Mouse (Mus musculus): ENCODE results near the gene Nol4l. TPM values are rescaled to one million over a fixed set of nuclear protein-coding genes. Genes with fewer than 3 reads are reported as not detected.

Nol4l gene
- polyA plus RNA-seq, 1 experiment from 2014 or later: 12.9 TPM

- Histone ChIP-seq H3K4me1 (ENCODE audit: control insufficient read depth, insufficient read depth, low read length) (peaks cover 33% of the 10 kb centered on the region), H3K9ac (ENCODE audit: low read depth, low read length) (peak overlapping the region; percentile 85), H3K27me3 (replicated peaks; ENCODE audit: control insufficient read depth, insufficient read depth, low read length) (no peaks in the 10 kb centered on the region), H3K27ac (replicated peaks; ENCODE audit: low read depth, low read length) (peak overlapping the region; percentile 95), H3K36me3 (ENCODE audit: control insufficient read depth, insufficient read depth, low read length) (no peaks in the 10 kb centered on the region), H3K9me3 (ENCODE audit: control insufficient read depth, low read length) (no peaks in the 10 kb centered on the region), H3K4me3 (ENCODE audit: low read depth, low read length) (peak overlapping the region; percentile 93), H3K4me2 (ENCODE audit: low read depth, low read length) (peak overlapping the region; percentile 98)
- peak; percentile 65 for DNase-seq (ENCODE audit: low spot score)
- WGBS: under 1% methylated on average over 53 of the region's 59 CpGs
- ATAC-seq (ENCODE audit: low read depth): peak; percentile 47
Observed at GRCm38 (mm10) chr2:153445137-153446016, 84.4 kb downstream of the Nol4l start.

- 3% methylated on average over 30 of the region's 64 CpGs for WGBS
- Histone ChIP-seq H3K9ac (ENCODE audit: low read depth, low read length) (peak overlapping the region; percentile 85), H3K36me3 (ENCODE audit: control insufficient read depth, insufficient read depth, low read length) (no peaks in the 10 kb centered on the region), H3K9me3 (ENCODE audit: control insufficient read depth, low read length) (no peaks in the 10 kb centered on the region), H3K4me3 (ENCODE audit: low read depth, low read length) (peak overlapping the region; percentile 93), H3K27me3 (replicated peaks; ENCODE audit: control insufficient read depth, insufficient read depth, low read length) (no peaks in the 10 kb centered on the region), H3K4me1 (ENCODE audit: control insufficient read depth, insufficient read depth, low read length) (peaks cover 36% of the 10 kb centered on the region), H3K27ac (replicated peaks; ENCODE audit: low read depth, low read length) (peak overlapping the region; percentile 95), H3K4me2 (ENCODE audit: low read depth, low read length) (peak overlapping the region; percentile 98)
- DNase-seq (ENCODE audit: low spot score) (peak; percentile 91), ATAC-seq (ENCODE audit: low read depth) (peak; percentile 69)
Observed at GRCm38 (mm10) chr2:153444254-153445136, 85.3 kb downstream of the Nol4l start.

GRCm38 (mm10) chr2:153443434-153444240 is 86.1 kb downstream of the Nol4l start:
- ATAC-seq (ENCODE audit: low read depth): peak; percentile 48
- H3K36me3 ChIP-seq (ENCODE audit: control insufficient read depth, insufficient read depth, low read length): no peaks in the 10 kb centered on the region
- DNase-seq (ENCODE audit: low spot score): peak; percentile 41
- peak overlapping the region; percentile 93 for H3K4me3 ChIP-seq (ENCODE audit: low read depth, low read length)
- peak overlapping the region; percentile 95 for H3K27ac ChIP-seq (replicated peaks; ENCODE audit: low read depth, low read length)
- H3K9ac ChIP-seq (ENCODE audit: low read depth, low read length): peak overlapping the region; percentile 85
- no peaks in the 10 kb centered on the region for H3K9me3 ChIP-seq (ENCODE audit: control insufficient read depth, low read length)
- no peaks in the 10 kb centered on the region for H3K27me3 ChIP-seq (replicated peaks; ENCODE audit: control insufficient read depth, insufficient read depth, low read length)
- H3K4me2 ChIP-seq (ENCODE audit: low read depth, low read length): peak overlapping the region; percentile 98
- peaks cover 36% of the 10 kb centered on the region for H3K4me1 ChIP-seq (ENCODE audit: control insufficient read depth, insufficient read depth, low read length)
- 0% methylated on average over 48 of the region's 59 CpGs for WGBS

- peaks cover 43% of the 10 kb centered on the region for H3K4me1 ChIP-seq (ENCODE audit: control insufficient read depth, insufficient read depth, low read length)
- no peak for ATAC-seq (ENCODE audit: low read depth)
- DNase-seq (ENCODE audit: low spot score): no peak
- H3K4me2 ChIP-seq (ENCODE audit: low read depth, low read length): peak overlapping the region; percentile 98
- no peaks in the 10 kb centered on the region for H3K36me3 ChIP-seq (ENCODE audit: control insufficient read depth, insufficient read depth, low read length)
- no peaks in the 10 kb centered on the region for H3K9me3 ChIP-seq (ENCODE audit: control insufficient read depth, low read length)
- WGBS: 8% methylated on average over 5 of the region's 5 CpGs
- peak overlapping the region; percentile 95; the same call in 1 of the 2 replicates for H3K27ac ChIP-seq (replicated peaks; ENCODE audit: low read depth, low read length)
- H3K27me3 ChIP-seq (replicated peaks; ENCODE audit: control insufficient read depth, insufficient read depth, low read length): no peaks in the 10 kb centered on the region
- peak overlapping the region; percentile 93 for H3K4me3 ChIP-seq (ENCODE audit: low read depth, low read length)
- peak overlapping the region; percentile 85 for H3K9ac ChIP-seq (ENCODE audit: low read depth, low read length)
Observed at GRCm38 (mm10) chr2:153442720-153443119, 87.1 kb downstream of the Nol4l start.

- Histone ChIP-seq H3K36me3 (ENCODE audit: control insufficient read depth, insufficient read depth, low read length) (no peaks in the 10 kb centered on the region), H3K4me3 (ENCODE audit: low read depth, low read length) (no peak overlapping the region), H3K4me1 (ENCODE audit: control insufficient read depth, insufficient read depth, low read length) (peaks cover 54% of the 10 kb centered on the region), H3K27me3 (replicated peaks; ENCODE audit: control insufficient read depth, insufficient read depth, low read length) (no peaks in the 10 kb centered on the region), H3K27ac (replicated peaks; ENCODE audit: low read depth, low read length) (peak overlapping the region; percentile 56), H3K9ac (ENCODE audit: low read depth, low read length) (no peak overlapping the region), H3K4me2 (ENCODE audit: low read depth, low read length) (peak overlapping the region; percentile 98), H3K9me3 (ENCODE audit: control insufficient read depth, low read length) (no peaks in the 10 kb centered on the region)
- ATAC-seq (ENCODE audit: low read depth): no peak
- DNase-seq (ENCODE audit: low spot score): peak; percentile 61
- WGBS: 14% methylated on average over 3 of the region's 3 CpGs
Observed at GRCm38 (mm10) chr2:153441228-153441627, 88.5 kb downstream of the Nol4l start.

GRCm38 (mm10) chr2:153440755-153441154 is 89.0 kb downstream of the Nol4l start:
- WGBS: 51% methylated on average over 2 of the region's 2 CpGs
- H3K4me1 ChIP-seq (ENCODE audit: control insufficient read depth, insufficient read depth, low read length): peaks cover 59% of the 10 kb centered on the region
- H3K4me2 ChIP-seq (ENCODE audit: low read depth, low read length): peak overlapping the region; percentile 98

GRCm38 (mm10) chr2:153437306-153437659 is 92.5 kb downstream of the Nol4l start:
- ATAC-seq (ENCODE audit: low read depth) (0 out of 2 replicates have a peak, but pooled peaks have one; percentile 1), DNase-seq (ENCODE audit: low spot score) (peak; percentile 49)
- Histone ChIP-seq H3K27ac (replicated peaks; ENCODE audit: low read depth, low read length) (peak overlapping the region; percentile 79), H3K4me2 (ENCODE audit: low read depth, low read length) (peak overlapping the region; percentile 39), H3K9ac (ENCODE audit: low read depth, low read length) (peak overlapping the region; percentile 15; the same call in 1 of the 2 replicates), H3K4me1 (ENCODE audit: control insufficient read depth, insufficient read depth, low read length) (peaks cover 69% of the 10 kb centered on the region), H3K36me3 (ENCODE audit: control insufficient read depth, insufficient read depth, low read length) (peaks cover 24% of the 10 kb centered on the region), H3K4me3 (ENCODE audit: low read depth, low read length) (peak overlapping the region; percentile 3; the same call in 1 of the 2 replicates), H3K9me3 (ENCODE audit: control insufficient read depth, low read length) (no peaks in the 10 kb centered on the region), H3K27me3 (replicated peaks; ENCODE audit: control insufficient read depth, insufficient read depth, low read length) (no peaks in the 10 kb centered on the region)
- 30% methylated on average over 2 of the region's 2 CpGs for WGBS

More at GRCm38 (mm10) chr2:153440755-153441154, 89.0 kb downstream of the Nol4l start:
- DNase-seq (ENCODE audit: low spot score): no peak
- ATAC-seq (ENCODE audit: low read depth): no peak
- Histone ChIP-seq H3K9me3 (ENCODE audit: control insufficient read depth, low read length) (no peaks in the 10 kb centered on the region), H3K9ac (ENCODE audit: low read depth, low read length) (no peak overlapping the region), H3K27me3 (replicated peaks; ENCODE audit: control insufficient read depth, insufficient read depth, low read length) (no peaks in the 10 kb centered on the region), H3K36me3 (ENCODE audit: control insufficient read depth, insufficient read depth, low read length) (no peaks in the 10 kb centered on the region), H3K4me3 (ENCODE audit: low read depth, low read length) (no peak overlapping the region), H3K27ac (replicated peaks; ENCODE audit: low read depth, low read length) (peak overlapping the region; percentile 56; the same call in 1 of the 2 replicates)

Data from embryonic facial prominence, embryonic 14.5 days (tissue).